Mouse (Mus musculus) neural tube, embryonic 11.5 days (tissue): ENCODE data around the gene Mboat7. TPM values are rescaled to one million over a fixed set of nuclear protein-coding genes. Genes with fewer than 3 reads are reported as not detected.
"Not testable (repeated sequence)": the region's sequence is repeated elsewhere in the genome, so short reads cannot be mapped to it uniquely, and the experiment has no call there.

ENCODE experiments used
- ATAC-seq: fragments of 200-750 bp; cut with Nextera tagmentation; 2 replicates; pipeline ENCODE4 v1.8.0; 2017; ENCODE audit warnings: moderate number of reproducible peaks, mild to moderate bottlenecking, moderate TSS enrichment, moderate library complexity; ENCODE audit not compliant: insufficient read depth, low FRiP score, low TSS enrichment
- DNase-seq: peaks from one replicate; pipeline ENCODE4 v3.0.0-alpha.2; 2015; ENCODE audit warnings: low spot score
- H3K27ac ChIP-seq: fragments of 300-500 bp; sonication (generic); 2 replicates; pipeline ENCODE4 v1.5.1; 2014; ENCODE audit warnings: low read depth, mild to moderate bottlenecking, low read length
- H3K27me3 ChIP-seq: fragments of 300-500 bp; sonication (generic); 2 replicates; pipeline ENCODE4 v1.6.1; 2014; ENCODE audit warnings: mild to moderate bottlenecking, low read length, mixed read lengths; ENCODE audit not compliant: control insufficient read depth, insufficient read depth
- H3K36me3 ChIP-seq: fragments of 300-500 bp; sonication (generic); 2 replicates; pipeline ENCODE4 v1.6.1; 2014; ENCODE audit warnings: mild to moderate bottlenecking, low read length, moderate library complexity, mixed read lengths; ENCODE audit not compliant: control insufficient read depth, insufficient read depth
- H3K4me1 ChIP-seq: fragments of 300-500 bp; sonication (generic); 2 replicates; pipeline ENCODE4 v1.6.1; 2014; ENCODE audit warnings: low read length, mixed read lengths; ENCODE audit not compliant: control insufficient read depth, insufficient read depth
- H3K4me2 ChIP-seq: fragments of 300-500 bp; sonication (generic); 2 replicates; pipeline ENCODE4 v1.6.1; 2014; ENCODE audit warnings: low read depth, mild to moderate bottlenecking, moderate library complexity
- H3K4me3 ChIP-seq: fragments of 300-500 bp; sonication (generic); 2 replicates; pipeline ENCODE4 v1.5.1; 2014; ENCODE audit warnings: low read depth, low read length
- H3K9ac ChIP-seq: fragments of 300-500 bp; sonication (generic); 2 replicates; pipeline ENCODE4 v1.6.1; 2014; ENCODE audit warnings: mild to moderate bottlenecking, low read length
- H3K9me3 ChIP-seq: fragments of 300-500 bp; sonication (generic); 2 replicates; pipeline ENCODE4 v1.6.1; 2016; ENCODE audit warnings: low read length; ENCODE audit not compliant: control insufficient read depth
- WGBS: fragments of 180-500 bp; shearing (Covaris S2); extraction: QIAGEN DNeasy Blood & Tissue Kit; methylation state at CpG from one replicate; pipeline ENCODE4 v1.1.7; 2014; 5-methylcytosine and 5-hydroxymethylcytosine counted together
- polyA plus RNA-seq: library from polyadenylated mRNA; unstranded; fragments of >200 nt; fragmentation: Nextera tagmentation; extraction: Ambion mirVana; gene quantifications from 2 replicates; pipeline ENCODE4 v1.2.1, GENCODE M21; 2014

Gene Mboat7
- polyA plus RNA-seq, 1 experiment from 2014 or later, result 33.5 TPM

GRCm38 (mm10) chr7:3707568-3708413, 14.5 kb upstream of the Mboat7 start:
- Histone ChIP-seq H3K9me3 (no peaks in the 10 kb centered on the region), H3K27me3 (no peaks in the 10 kb centered on the region), H3K4me2 (no peak overlapping the region), H3K4me1 (peaks cover 5% of the 10 kb centered on the region), H3K9ac (no peak overlapping the region), H3K4me3 (no peak overlapping the region), H3K27ac (no peak overlapping the region), H3K36me3 (peaks cover 3% of the 10 kb centered on the region; the same call in 1 of the 2 replicates)
- no peak for ATAC-seq
- no peak for DNase-seq
- 23% methylated on average over 7 of the region's 7 CpGs for WGBS

DNA sequence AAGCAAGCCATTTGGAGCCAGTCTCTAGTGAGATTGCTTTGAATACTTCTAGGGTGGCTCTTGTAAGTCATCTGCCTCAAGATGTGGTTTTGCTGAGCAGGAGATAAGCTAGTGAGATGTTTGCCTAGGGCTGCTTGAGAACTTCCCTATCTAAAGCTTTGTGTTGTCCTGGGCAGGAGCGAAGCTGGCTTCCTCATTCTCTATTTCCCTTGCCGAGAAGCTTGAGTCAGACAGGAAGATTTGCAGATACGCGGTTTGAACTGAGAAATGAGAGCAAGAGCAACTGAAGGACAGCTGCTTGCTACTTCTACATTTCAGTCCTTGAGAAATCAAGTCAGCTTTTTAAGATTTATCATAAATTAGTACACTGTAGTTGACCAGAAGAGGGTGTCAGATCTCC, 13.7 kb upstream of the Mboat7 start:
- Histone ChIP-seq H3K27ac (no peak overlapping the region), H3K4me2 (no peak overlapping the region), H3K9me3 (no peaks in the 10 kb centered on the region), H3K27me3 (no peaks in the 10 kb centered on the region), H3K4me3 (no peak overlapping the region), H3K9ac (no peak overlapping the region), H3K36me3 (peaks cover 3% of the 10 kb centered on the region; the same call in 1 of the 2 replicates), H3K4me1 (peaks cover 5% of the 10 kb centered on the region)
- ATAC-seq (no peak), DNase-seq (no peak)
- 69% methylated on average over 4 of the region's 4 CpGs for WGBS

DNA sequence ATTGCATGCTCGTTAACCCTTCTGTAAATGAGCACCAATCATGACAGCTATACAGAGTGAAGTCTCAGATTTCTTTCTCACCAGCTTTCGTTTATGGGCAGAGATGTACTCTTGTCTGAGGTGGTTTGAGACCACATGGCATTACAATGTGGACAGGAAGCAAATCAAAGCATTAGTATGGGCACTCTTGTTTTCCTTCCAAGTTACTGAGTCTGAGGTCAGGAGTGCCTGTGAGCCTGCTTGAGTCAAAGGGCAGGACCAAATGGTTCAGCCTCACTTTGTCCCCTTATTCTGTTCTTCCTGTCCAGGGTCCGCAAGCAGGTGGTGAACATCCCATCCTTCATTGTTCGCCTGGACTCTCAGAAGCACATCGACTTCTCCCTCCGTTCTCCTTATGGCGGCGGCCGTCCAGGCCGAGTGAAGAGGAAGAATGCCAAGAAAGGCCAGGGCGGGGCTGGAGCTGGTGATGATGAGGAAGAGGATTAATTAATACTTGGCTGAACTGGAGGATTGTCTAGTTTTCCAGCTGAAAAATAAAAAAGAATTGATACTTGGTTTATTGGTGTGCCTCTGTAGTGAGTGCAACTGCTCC, 13.1 kb upstream of the Mboat7 start:
- DNase-seq (no peak), ATAC-seq (no peak)
- no peaks in the 10 kb centered on the region for H3K9me3 ChIP-seq
- peak overlapping the region; percentile 86 for H3K9ac ChIP-seq
- H3K4me2 ChIP-seq, result peak overlapping the region; percentile 96
- peak overlapping the region; percentile 92 for H3K4me3 ChIP-seq
- 63% methylated on average over 11 of the region's 11 CpGs for WGBS
- peaks cover 3% of the 10 kb centered on the region; the same call in 1 of the 2 replicates for H3K36me3 ChIP-seq
- H3K27ac ChIP-seq, result no peak overlapping the region
- H3K4me1 ChIP-seq, result peaks cover 5% of the 10 kb centered on the region
- H3K27me3 ChIP-seq, result no peaks in the 10 kb centered on the region

GRCm38 (mm10) chr7:3705911-3706310, 12.6 kb upstream of the Mboat7 start:
- DNase-seq (no peak), ATAC-seq (no peak)
- WGBS, result 38% methylated on average over 6 of the region's 6 CpGs
- H3K27me3 ChIP-seq, result no peaks in the 10 kb centered on the region
- peaks cover 3% of the 10 kb centered on the region; the same call in 1 of the 2 replicates for H3K36me3 ChIP-seq
- H3K27ac ChIP-seq, result no peak overlapping the region
- H3K4me3 ChIP-seq, result peak overlapping the region; percentile 92
- H3K9ac ChIP-seq, result peak overlapping the region; percentile 86
- peak overlapping the region; percentile 96 for H3K4me2 ChIP-seq
- no peaks in the 10 kb centered on the region for H3K9me3 ChIP-seq
- peaks cover 5% of the 10 kb centered on the region for H3K4me1 ChIP-seq

DNA sequence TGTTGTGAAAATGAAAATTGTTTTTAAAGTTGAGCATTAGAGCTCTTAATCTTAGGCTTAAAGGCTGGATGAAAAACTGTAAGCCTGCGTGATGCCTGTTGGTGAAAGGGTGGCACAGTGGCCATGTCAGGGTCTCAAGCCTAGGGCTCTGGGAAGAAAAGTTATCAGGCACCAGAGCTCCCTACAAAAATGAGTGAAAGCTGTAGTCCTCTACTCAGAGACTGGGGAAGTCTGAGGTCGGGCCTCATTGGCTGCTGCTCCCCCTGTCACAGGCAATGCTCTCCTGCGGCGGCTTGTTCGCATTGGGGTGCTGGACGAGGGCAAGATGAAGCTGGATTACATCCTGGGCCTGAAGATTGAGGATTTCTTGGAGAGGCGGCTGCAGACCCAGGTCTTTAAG, 12.1 kb upstream of the Mboat7 start:
- H3K27ac ChIP-seq, ATAC-seq, DNase-seq, H3K4me1 ChIP-seq, H3K27me3 ChIP-seq, H3K36me3 ChIP-seq, H3K9me3 ChIP-seq: not testable (repeated sequence)
- WGBS, result 1% methylated on average over 6 of the region's 7 CpGs
- peak overlapping the region; percentile 92 for H3K4me3 ChIP-seq
- H3K4me2 ChIP-seq, result peak overlapping the region; percentile 96
- peak overlapping the region; percentile 86 for H3K9ac ChIP-seq

GRCm38 (mm10) chr7:3704475-3704874, 11.2 kb upstream of the Mboat7 start:
- H3K4me1 ChIP-seq, result peaks cover 5% of the 10 kb centered on the region
- DNase-seq (no peak), ATAC-seq (peak; percentile 42)
- H3K4me3 ChIP-seq, result peak overlapping the region; percentile 92
- peak overlapping the region; percentile 67 for H3K27ac ChIP-seq
- peaks cover 5% of the 10 kb centered on the region for H3K36me3 ChIP-seq
- peak overlapping the region; percentile 86 for H3K9ac ChIP-seq
- H3K27me3 ChIP-seq, result no peaks in the 10 kb centered on the region
- peak overlapping the region; percentile 96 for H3K4me2 ChIP-seq
- no peaks in the 10 kb centered on the region for H3K9me3 ChIP-seq
- WGBS, result under 1% methylated on average over 20 of the region's 20 CpGs

- ATAC-seq (peak; percentile 95), DNase-seq (peak; percentile 94)
- no peaks in the 10 kb centered on the region for H3K27me3 ChIP-seq
- peaks cover 7% of the 10 kb centered on the region for H3K36me3 ChIP-seq
- 2% methylated on average over 42 of the region's 42 CpGs for WGBS
- H3K9me3 ChIP-seq, result no peaks in the 10 kb centered on the region
- peaks cover 5% of the 10 kb centered on the region for H3K4me1 ChIP-seq
- peak within 1 kb of the TSS; percentile 92 for H3K4me3 ChIP-seq
- H3K9ac ChIP-seq, result peak within 1 kb of the TSS; percentile 86
- H3K4me2 ChIP-seq, result peak within 1 kb of the TSS; percentile 96
- peak within 1 kb of the TSS; percentile 67 for H3K27ac ChIP-seq
Measured at GRCm38 (mm10) chr7:3703879-3704441, 10.6 kb upstream of the Mboat7 start, which contains the start of gene Rps9. TSS of gene Rps9 (plus strand) at chr7:3703993.

- Histone ChIP-seq H3K9ac (peak overlapping the region; percentile 86), H3K4me1 (peaks cover 5% of the 10 kb centered on the region), H3K36me3 (peaks cover 7% of the 10 kb centered on the region), H3K27ac (no peak overlapping the region), H3K27me3 (no peaks in the 10 kb centered on the region), H3K4me3 (peak overlapping the region; percentile 92), H3K4me2 (peak overlapping the region; percentile 44), H3K9me3 (no peaks in the 10 kb centered on the region)
- DNase-seq, result no peak
- peak; percentile 28 for ATAC-seq
- 21% methylated on average over 6 of the region's 6 CpGs for WGBS
Measured at GRCm38 (mm10) chr7:3703148-3703878, 10.0 kb upstream of the Mboat7 start.
